Mouse (Mus musculus) midbrain, embryonic 10.5 days (tissue): Measurements from ENCODE around the gene Nav2. TPM values are rescaled to one million over a fixed set of nuclear protein-coding genes. Genes with fewer than 3 reads are reported as not detected.

Experiments used
- DNase-seq: peaks from one replicate; pipeline ENCODE4 v3.0.0-alpha.2; 2017; ENCODE audit warnings: low spot score
- H3K27ac ChIP-seq: fragments of 300-500 bp; sonication (generic); replicated peaks from 2 replicates; pipeline ENCODE4 v1.5.1; 2016; ENCODE audit warnings: mild to moderate bottlenecking
- H3K27me3 ChIP-seq: fragments of 300-500 bp; sonication (generic); 2 replicates; pipeline ENCODE4 v1.6.1; 2016; ENCODE audit warnings: low read depth, mild to moderate bottlenecking; ENCODE audit not compliant: poor library complexity, severe bottlenecking
- H3K36me3 ChIP-seq: fragments of 300-500 bp; sonication (generic); 2 replicates; pipeline ENCODE4 v1.6.1; 2016; ENCODE audit warnings: mild to moderate bottlenecking, moderate library complexity
- H3K4me1 ChIP-seq: fragments of 300-500 bp; sonication (generic); 2 replicates; pipeline ENCODE4 v1.6.1; 2016
- H3K4me3 ChIP-seq: fragments of 300-500 bp; sonication (generic); 2 replicates; pipeline ENCODE4 v1.5.1; 2016; ENCODE audit warnings: mild to moderate bottlenecking, moderate library complexity
- H3K9me3 ChIP-seq: fragments of 300-500 bp; sonication (generic); replicated peaks from 2 replicates; pipeline ENCODE4 v1.6.1; 2016; ENCODE audit warnings: mild to moderate bottlenecking
- WGBS: fragments of 180-500 bp; shearing (Covaris S2); methylation state at CpG from one replicate; pipeline ENCODE4 v1.1.7; 2016; 5-methylcytosine and 5-hydroxymethylcytosine counted together
- polyA plus RNA-seq: library from polyadenylated mRNA; unstranded; fragments of >200 nt; fragmentation: Nextera tagmentation; extraction: Ambion mirVana; gene quantifications from 2 replicates; pipeline ENCODE4 v1.2.1, GENCODE M21; 2016

Gene Nav2
- polyA plus RNA-seq, 1 experiment from 2014 or later, result 13.7 TPM

DNA sequence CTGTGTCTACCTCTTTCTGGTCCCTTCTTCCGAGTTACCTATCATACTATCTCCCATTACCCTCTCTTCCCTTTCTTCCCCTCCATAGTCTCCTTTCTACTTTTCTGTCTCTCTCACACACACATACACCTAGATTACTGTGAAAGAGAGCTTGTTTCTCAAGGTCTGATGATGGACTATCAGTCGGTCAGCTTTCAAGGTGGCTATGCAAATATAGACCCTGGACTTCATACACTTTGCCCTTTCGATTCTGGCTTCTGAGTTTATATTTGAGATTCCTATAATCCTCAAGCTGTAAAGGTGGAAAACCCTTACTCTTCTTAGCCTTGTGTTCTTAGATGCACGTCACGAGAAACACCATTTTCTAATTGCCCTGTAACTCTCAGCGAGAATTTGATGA is 515.4 kb downstream of the Nav2 start:
- no peak overlapping the region for H3K4me3 ChIP-seq
- peaks cover 9% of the 10 kb centered on the region; the same call in 1 of the 2 replicates for H3K36me3 ChIP-seq
- no peak overlapping the region for H3K27ac ChIP-seq
- H3K4me1 ChIP-seq, result peaks cover 23% of the 10 kb centered on the region
- 90% methylated on average over 6 of the region's 6 CpGs for WGBS
- DNase-seq, result no peak
- no peaks in the 10 kb centered on the region for H3K9me3 ChIP-seq
- H3K27me3 ChIP-seq, result no peaks in the 10 kb centered on the region

GRCm38 (mm10) chr7:49426060-49426459 is 517.5 kb downstream of the Nav2 start:
- Histone ChIP-seq H3K4me3 (no peak overlapping the region), H3K27ac (0 out of 2 replicates have a peak overlapping the region, but pooled peaks have one; percentile 28), H3K36me3 (no peaks in the 10 kb centered on the region), H3K9me3 (no peaks in the 10 kb centered on the region), H3K4me1 (peaks cover 27% of the 10 kb centered on the region), H3K27me3 (no peaks in the 10 kb centered on the region)
- 51% methylated on average over 4 of the region's 4 CpGs for WGBS
- DNase-seq, result peak; percentile 35

DNA sequence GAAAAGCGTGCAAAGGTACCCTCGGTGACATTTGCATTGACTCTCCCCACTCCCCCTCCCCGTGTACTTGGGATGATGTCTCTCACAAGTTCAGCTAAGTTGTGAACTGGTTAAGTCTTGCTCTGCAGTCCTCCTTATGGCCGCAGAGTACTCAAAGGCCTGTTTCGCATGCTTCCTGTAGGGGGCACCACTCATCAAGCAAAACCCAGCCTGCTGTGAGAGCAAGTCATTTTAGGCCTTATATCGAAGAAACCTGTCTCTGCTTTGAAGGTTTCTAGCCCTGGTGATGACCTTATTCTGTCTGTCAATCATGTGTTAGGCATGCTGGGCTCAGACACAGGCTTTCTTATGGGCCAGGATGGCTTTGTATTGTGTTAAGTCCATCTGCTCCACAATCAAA is 519.3 kb downstream of the Nav2 start:
- WGBS, result 55% methylated on average over 6 of the region's 6 CpGs
- peaks cover 22% of the 10 kb centered on the region for H3K4me1 ChIP-seq

GRCm38 (mm10) chr7:49428947-49429346 is 520.4 kb downstream of the Nav2 start:
- peaks cover 18% of the 10 kb centered on the region for H3K4me1 ChIP-seq
- no peaks in the 10 kb centered on the region for H3K27me3 ChIP-seq
- WGBS, result 68% methylated on average over 5 of the region's 5 CpGs
- no peak for DNase-seq
- H3K27ac ChIP-seq, result no peak overlapping the region
- H3K9me3 ChIP-seq, result no peaks in the 10 kb centered on the region
- no peak overlapping the region for H3K4me3 ChIP-seq
- H3K36me3 ChIP-seq, result no peaks in the 10 kb centered on the region

More for the DNA sequence above, 519.3 kb downstream of the Nav2 start:
- DNase-seq, result no peak
- no peaks in the 10 kb centered on the region for H3K9me3 ChIP-seq
- H3K27me3 ChIP-seq, result no peaks in the 10 kb centered on the region
- no peaks in the 10 kb centered on the region for H3K36me3 ChIP-seq
- no peak overlapping the region for H3K27ac ChIP-seq
- H3K4me3 ChIP-seq, result no peak overlapping the region

DNA sequence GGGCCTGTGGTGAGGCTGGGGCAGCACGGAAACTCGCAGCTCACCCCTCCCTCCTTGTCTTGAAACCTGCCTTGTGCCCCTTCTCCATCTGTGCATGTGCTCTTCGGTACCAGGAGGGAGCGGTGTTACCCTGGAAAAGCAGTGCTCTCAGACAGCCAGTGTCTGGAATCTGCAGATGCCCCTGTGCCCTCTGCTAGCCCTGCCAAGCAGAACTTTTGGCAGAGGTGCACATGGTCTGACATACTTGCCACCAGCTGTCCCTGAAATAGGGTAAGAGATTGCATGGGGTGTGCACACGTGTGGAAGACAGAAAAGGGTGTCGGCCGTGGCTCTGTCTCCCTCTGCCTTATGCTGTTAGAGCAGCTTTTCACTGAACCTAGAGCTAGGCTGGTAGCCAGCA is 522.3 kb downstream of the Nav2 start:
- Histone ChIP-seq H3K36me3 (no peaks in the 10 kb centered on the region), H3K9me3 (no peaks in the 10 kb centered on the region), H3K4me1 (0 out of 2 replicates have a peak, but pooled peaks cover 8% of the 10 kb centered on the region), H3K27ac (no peak overlapping the region), H3K27me3 (no peaks in the 10 kb centered on the region), H3K4me3 (no peak overlapping the region)
- 91% methylated on average over 7 of the region's 7 CpGs for WGBS
- no peak for DNase-seq

DNA sequence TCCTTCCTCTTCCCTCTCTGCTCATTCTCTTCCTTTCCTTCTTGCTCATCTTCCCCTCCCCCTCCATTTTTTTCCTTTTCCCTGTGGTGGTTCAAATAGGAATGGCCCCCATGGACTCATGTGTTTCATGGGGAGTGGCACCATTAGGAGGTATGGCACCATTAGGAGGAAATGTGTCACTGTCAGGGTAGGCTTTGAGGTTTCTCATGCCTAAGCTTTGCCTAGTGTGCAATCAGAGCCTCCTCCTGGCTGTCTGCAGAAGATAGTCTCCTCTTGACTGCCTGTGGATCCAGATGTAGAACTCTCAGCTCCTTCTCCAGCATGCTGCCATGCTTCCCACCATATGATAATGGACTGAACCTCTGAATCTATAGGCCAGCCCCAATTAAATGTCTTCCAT is 525.4 kb downstream of the Nav2 start:
- peaks cover 28% of the 10 kb centered on the region for H3K4me1 ChIP-seq
- no peaks in the 10 kb centered on the region for H3K27me3 ChIP-seq
- no peak for DNase-seq
- H3K36me3 ChIP-seq, result no peaks in the 10 kb centered on the region
- no peak overlapping the region for H3K27ac ChIP-seq
- H3K9me3 ChIP-seq, result no peaks in the 10 kb centered on the region
- no peak overlapping the region for H3K4me3 ChIP-seq

DNA sequence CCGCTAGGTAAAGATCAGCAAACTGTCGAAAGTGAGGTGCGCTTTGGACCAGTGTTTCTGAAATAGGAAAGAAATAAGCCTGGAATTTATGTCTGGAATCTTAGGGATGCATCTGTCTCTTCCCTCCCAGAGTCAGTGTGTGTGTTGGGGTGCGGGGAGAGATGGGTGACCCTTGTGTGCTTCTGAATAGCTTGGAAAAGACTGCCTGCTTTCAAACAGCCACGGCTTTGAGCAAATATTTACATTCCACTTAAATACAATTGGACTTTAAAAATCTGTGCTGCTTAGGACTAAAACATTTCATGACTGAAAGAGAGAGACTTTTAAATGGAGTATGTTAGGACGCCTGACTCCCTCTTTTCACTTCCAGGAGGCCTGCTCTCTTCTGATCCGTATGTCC is 528.0 kb downstream of the Nav2 start:
- Histone ChIP-seq H3K27me3 (no peaks in the 10 kb centered on the region), H3K9me3 (no peaks in the 10 kb centered on the region), H3K36me3 (no peaks in the 10 kb centered on the region), H3K27ac (no peak overlapping the region), H3K4me3 (no peak overlapping the region), H3K4me1 (peaks cover 24% of the 10 kb centered on the region)
- 79% methylated on average over 7 of the region's 7 CpGs for WGBS
- DNase-seq, result no peak

DNA sequence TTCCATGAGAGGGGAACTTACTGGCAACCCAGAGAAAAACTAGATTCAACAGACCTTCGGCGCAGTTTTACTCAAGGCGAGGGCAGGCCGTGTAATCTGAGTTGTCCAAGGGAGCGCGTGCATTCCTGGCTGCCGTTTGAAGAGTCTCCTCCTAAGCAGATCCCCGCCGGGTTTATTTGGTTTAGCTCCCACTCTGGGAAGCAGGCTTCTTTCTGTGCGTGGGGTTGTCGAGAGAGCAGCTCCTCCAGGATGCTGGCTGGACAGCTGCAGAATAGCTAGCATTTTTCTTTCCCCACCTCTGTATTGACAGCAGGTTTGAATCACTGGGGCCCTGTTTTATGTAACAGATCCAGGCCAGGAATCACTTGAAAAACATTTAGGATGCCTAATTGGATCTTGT is 529.4 kb downstream of the Nav2 start:
- Histone ChIP-seq H3K36me3 (no peaks in the 10 kb centered on the region), H3K4me3 (no peak overlapping the region), H3K27me3 (no peaks in the 10 kb centered on the region), H3K27ac (0 out of 2 replicates have a peak overlapping the region, but pooled peaks have one; percentile 9), H3K9me3 (no peaks in the 10 kb centered on the region), H3K4me1 (peaks cover 24% of the 10 kb centered on the region)
- 46% methylated on average over 11 of the region's 11 CpGs for WGBS
- DNase-seq, result peak; percentile 39

- no peak overlapping the region for H3K27ac ChIP-seq
Measured at GRCm38 (mm10) chr7:49439136-49439535, 530.6 kb downstream of the Nav2 start.

DNA sequence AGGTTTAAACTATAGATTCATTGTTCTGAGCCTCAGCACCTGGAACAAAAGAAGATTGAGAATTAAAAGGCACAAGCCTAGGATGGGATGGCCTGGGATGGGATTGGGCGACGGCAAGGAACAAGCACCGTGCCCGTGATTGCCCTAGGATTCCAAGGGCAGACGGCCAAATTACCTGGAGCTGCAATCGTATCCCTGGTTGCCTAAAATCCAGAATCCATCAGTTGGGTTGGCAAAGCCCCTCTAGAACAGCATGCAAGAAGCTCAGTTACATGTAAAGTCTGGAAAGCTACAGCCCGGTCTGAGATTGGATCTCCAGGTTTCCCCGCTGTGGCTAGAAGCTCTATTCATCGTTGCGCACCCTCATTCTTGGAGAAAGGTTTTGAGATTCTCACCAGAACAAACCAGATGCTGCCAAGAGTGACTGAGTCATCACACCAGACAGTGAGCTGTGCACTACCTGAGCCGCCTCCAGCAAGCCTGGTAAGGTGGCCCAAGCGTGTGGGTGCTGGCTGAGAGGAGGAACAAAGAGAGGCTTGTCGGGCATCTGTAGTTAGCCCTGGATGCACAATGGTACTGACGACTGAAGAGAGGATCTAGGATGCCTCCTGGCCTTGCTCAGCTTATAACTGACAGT is 531.9 kb downstream of the Nav2 start:
- Histone ChIP-seq H3K36me3 (no peaks in the 10 kb centered on the region), H3K27me3 (no peaks in the 10 kb centered on the region), H3K9me3 (no peaks in the 10 kb centered on the region), H3K27ac (no peak overlapping the region), H3K4me3 (no peak overlapping the region), H3K4me1 (peaks cover 29% of the 10 kb centered on the region)
- WGBS, result 92% methylated on average over 14 of the region's 14 CpGs
- no peak for DNase-seq

More at GRCm38 (mm10) chr7:49439136-49439535, 530.6 kb downstream of the Nav2 start:
- no peak for DNase-seq
- Histone ChIP-seq H3K4me1 (peaks cover 25% of the 10 kb centered on the region), H3K36me3 (no peaks in the 10 kb centered on the region), H3K4me3 (no peak overlapping the region), H3K9me3 (no peaks in the 10 kb centered on the region), H3K27me3 (no peaks in the 10 kb centered on the region)
- 72% methylated on average over 2 of the region's 2 CpGs for WGBS

GRCm38 (mm10) chr7:49442174-49442573 is 533.7 kb downstream of the Nav2 start:
- Histone ChIP-seq H3K4me1 (peaks cover 16% of the 10 kb centered on the region), H3K4me3 (no peak overlapping the region), H3K27me3 (no peaks in the 10 kb centered on the region), H3K36me3 (no peaks in the 10 kb centered on the region), H3K9me3 (no peaks in the 10 kb centered on the region), H3K27ac (no peak overlapping the region)
- no peak for DNase-seq
- WGBS, result 84% methylated on average over 8 of the region's 8 CpGs

DNA sequence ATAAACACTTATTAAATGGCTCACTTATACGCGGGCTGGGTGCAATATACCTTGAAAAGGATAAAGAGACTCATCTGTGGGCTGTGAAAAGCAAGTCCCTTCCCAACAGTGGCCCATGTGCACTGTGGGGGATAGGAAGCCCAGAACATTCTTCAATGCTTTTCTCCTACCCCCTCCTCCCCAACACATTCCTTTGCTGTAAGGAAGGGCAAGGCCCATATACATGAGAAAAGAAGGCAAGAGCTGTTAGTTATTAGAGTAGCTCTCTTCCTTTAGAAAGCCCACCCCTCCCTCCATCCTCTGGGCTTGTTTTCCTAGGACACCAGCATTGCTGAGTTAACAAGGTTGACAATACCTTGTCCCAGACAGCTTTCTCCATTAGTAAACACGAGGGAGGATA is 540.1 kb downstream of the Nav2 start:
- Histone ChIP-seq H3K4me1 (peaks cover 25% of the 10 kb centered on the region), H3K27me3 (peaks cover 9% of the 10 kb centered on the region), H3K27ac (no peak overlapping the region), H3K36me3 (peaks cover 13% of the 10 kb centered on the region), H3K9me3 (no peaks in the 10 kb centered on the region), H3K4me3 (no peak overlapping the region)
- DNase-seq, result no peak
- 83% methylated on average over 3 of the region's 3 CpGs for WGBS

- DNase-seq, result peak; percentile 37
- peak overlapping the region; percentile 64 for H3K27ac ChIP-seq
- H3K4me3 ChIP-seq, result peak overlapping the region; percentile 18; the same call in 1 of the 2 replicates
- 36% methylated on average over 22 of the region's 22 CpGs for WGBS
- peaks cover 25% of the 10 kb centered on the region for H3K36me3 ChIP-seq
- peaks cover 9% of the 10 kb centered on the region for H3K27me3 ChIP-seq
- H3K4me1 ChIP-seq, result peaks cover 21% of the 10 kb centered on the region
- H3K9me3 ChIP-seq, result no peaks in the 10 kb centered on the region
Measured at GRCm38 (mm10) chr7:49450261-49451141, 542.0 kb downstream of the Nav2 start.
